Mouse (Mus musculus): ENCODE results near the gene Mdm2.

DNA sequence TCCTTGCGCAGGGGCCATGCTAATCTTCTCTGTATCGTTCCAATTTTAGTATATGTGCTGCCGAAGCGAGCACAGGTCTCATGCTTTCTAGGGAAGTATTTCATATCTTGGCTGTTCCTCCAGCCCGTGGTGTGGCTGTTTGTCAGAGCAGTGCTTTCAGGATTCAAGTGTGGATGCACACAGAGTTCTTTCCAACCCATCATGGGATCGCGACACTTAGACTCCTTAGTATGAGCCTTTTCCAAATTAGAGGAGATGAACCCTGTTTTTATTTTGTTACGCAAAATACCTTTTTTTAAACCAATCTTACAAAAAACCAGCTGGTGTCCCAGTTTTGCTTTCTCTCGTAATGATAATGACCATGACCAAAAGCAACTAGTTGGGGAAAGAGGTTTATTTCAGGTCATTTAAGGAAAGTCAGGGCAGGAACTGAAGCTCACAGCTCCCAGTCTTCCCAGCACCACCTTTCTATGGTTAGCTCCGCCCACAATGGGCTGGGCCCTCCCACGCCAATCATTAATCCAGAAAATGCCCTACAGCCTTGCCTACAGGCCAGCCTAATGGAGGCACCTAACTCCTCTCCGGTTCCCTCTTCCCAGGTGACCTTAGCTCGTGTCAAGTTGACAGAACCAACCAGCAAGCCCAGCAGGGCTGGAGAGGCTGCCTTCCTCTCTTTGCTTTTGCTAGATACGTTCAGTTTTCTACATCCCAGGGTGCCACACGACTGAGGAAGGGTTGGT is 48.1 kb downstream of the Mdm2 start:
- no peak for TF ChIP-seq POLR2A (IDR thresholded peaks at IDR 0.05; ENCODE audit: low read depth, low read length)
- no peak for TF ChIP-seq CTCF (conservative IDR thresholded peaks at IDR 0.05; ENCODE audit: insufficient read depth, insufficient read length, low read depth, low read length)
